Mouse (Mus musculus) embryonic facial prominence, embryonic 15.5 days (tissue): ENCODE measurements at regions not wholly inside any gene's neighbourhood (a gene's known extent, or its start where the extent isn't known, plus 50 kb on each side); places are given as distances from the start of the nearest gene placed in this dataset.

ENCODE experiments used
- ATAC-seq: fragments of 200-750 bp; cut with Nextera tagmentation; 2 replicates; pipeline ENCODE4 v1.8.0; 2017; ENCODE audit warnings: low read depth, moderate TSS enrichment; ENCODE audit not compliant: insufficient number of reproducible peaks, low FRiP score, low TSS enrichment
- H3K27ac ChIP-seq: fragments of 300-500 bp; sonication (generic); replicated peaks from 2 replicates; pipeline ENCODE4 v1.5.1; 2015; ENCODE audit warnings: mild to moderate bottlenecking, inconsistent platforms
- H3K27me3 ChIP-seq: fragments of 300-500 bp; sonication (generic); 2 replicates; pipeline ENCODE4 v1.6.1; 2015; ENCODE audit warnings: inconsistent platforms
- H3K36me3 ChIP-seq: fragments of 300-500 bp; sonication (generic); 2 replicates; pipeline ENCODE4 v1.6.1; 2015; ENCODE audit warnings: mild to moderate bottlenecking, inconsistent platforms
- H3K4me1 ChIP-seq: fragments of 300-500 bp; sonication (generic); 2 replicates; pipeline ENCODE4 v1.6.1; 2015; ENCODE audit warnings: inconsistent platforms
- H3K4me2 ChIP-seq: fragments of 300-500 bp; sonication (generic); replicated peaks from 2 replicates; pipeline ENCODE4 v1.6.1; 2015; ENCODE audit warnings: mild to moderate bottlenecking, inconsistent platforms
- H3K4me3 ChIP-seq: fragments of 300-500 bp; sonication (generic); replicated peaks from 2 replicates; pipeline ENCODE4 v1.5.1; 2015; ENCODE audit warnings: mild to moderate bottlenecking, inconsistent platforms
- H3K9ac ChIP-seq: fragments of 300-500 bp; sonication (generic); 2 replicates; pipeline ENCODE4 v1.6.1; 2015; ENCODE audit warnings: inconsistent platforms
- H3K9me3 ChIP-seq: fragments of 300-500 bp; sonication (generic); replicated peaks from 2 replicates; pipeline ENCODE4 v1.6.1; 2016; ENCODE audit warnings: inconsistent platforms
- WGBS: fragments of 180-500 bp; shearing (Covaris S2); methylation state at CpG from one replicate; pipeline ENCODE4 v1.1.7; 2015; 5-methylcytosine and 5-hydroxymethylcytosine counted together

GRCm38 (mm10) chr8:91925968-91926524 is 124.2 kb upstream of the Irx3 start:
- Histone ChIP-seq H3K4me2 (no peak overlapping the region), H3K36me3 (no peaks in the 10 kb centered on the region), H3K9me3 (no peaks in the 10 kb centered on the region), H3K9ac (no peak overlapping the region), H3K4me1 (peaks cover 8% of the 10 kb centered on the region; the same call in 1 of the 2 replicates), H3K4me3 (no peak overlapping the region), H3K27me3 (peaks cover 31% of the 10 kb centered on the region), H3K27ac (no peak overlapping the region)
- ATAC-seq, result no peak
- 23% methylated on average over 8 of the region's 8 CpGs for WGBS

GRCm38 (mm10) chr8:91924152-91924551 is 122.3 kb upstream of the Irx3 start:
- no peak overlapping the region for H3K4me2 ChIP-seq
- H3K27me3 ChIP-seq, result peaks cover 31% of the 10 kb centered on the region
- no peak overlapping the region for H3K4me3 ChIP-seq
- H3K9ac ChIP-seq, result no peak overlapping the region
- WGBS, result 78% methylated on average over 4 of the region's 4 CpGs
- peaks cover 8% of the 10 kb centered on the region; the same call in 1 of the 2 replicates for H3K4me1 ChIP-seq
- H3K36me3 ChIP-seq, result no peaks in the 10 kb centered on the region
- H3K9me3 ChIP-seq, result no peaks in the 10 kb centered on the region
- no peak for ATAC-seq
- H3K27ac ChIP-seq, result no peak overlapping the region

- H3K27ac ChIP-seq, result no peak overlapping the region
- no peak for ATAC-seq
- H3K27me3 ChIP-seq, result peaks cover 18% of the 10 kb centered on the region; the same call in 1 of the 2 replicates
- no peaks in the 10 kb centered on the region for H3K9me3 ChIP-seq
- no peak overlapping the region for H3K4me2 ChIP-seq
- 70% methylated on average over 3 of the region's 3 CpGs for WGBS
- no peak overlapping the region for H3K9ac ChIP-seq
- H3K36me3 ChIP-seq, result no peaks in the 10 kb centered on the region
- H3K4me1 ChIP-seq, result peaks cover 8% of the 10 kb centered on the region; the same call in 1 of the 2 replicates
- no peak overlapping the region for H3K4me3 ChIP-seq
These were observed 120.5 kb upstream of the Irx3 start for GRCm38 (mm10) chr8:91922211-91922874.

- Histone ChIP-seq H3K9me3 (no peaks in the 10 kb centered on the region), H3K4me2 (no peak overlapping the region), H3K36me3 (no peaks in the 10 kb centered on the region), H3K4me1 (no peaks in the 10 kb centered on the region), H3K27ac (no peak overlapping the region), H3K4me3 (no peak overlapping the region), H3K9ac (no peak overlapping the region), H3K27me3 (peaks cover 6% of the 10 kb centered on the region; the same call in 1 of the 2 replicates)
- no peak for ATAC-seq
- WGBS, result 88% methylated on average over 5 of the region's 5 CpGs
These were observed 116.0 kb upstream of the Irx3 start for GRCm38 (mm10) chr8:91917834-91918233.

- H3K4me1 ChIP-seq, result no peaks in the 10 kb centered on the region
- H3K4me2 ChIP-seq, result no peak overlapping the region
- no peak overlapping the region for H3K27ac ChIP-seq
- H3K9me3 ChIP-seq, result no peaks in the 10 kb centered on the region
- 88% methylated on average over 5 of the region's 5 CpGs for WGBS
- no peaks in the 10 kb centered on the region for H3K36me3 ChIP-seq
- no peak overlapping the region for H3K4me3 ChIP-seq
- peaks cover 3% of the 10 kb centered on the region; the same call in 1 of the 2 replicates for H3K27me3 ChIP-seq
- no peak overlapping the region for H3K9ac ChIP-seq
- no peak for ATAC-seq
These were observed 112.1 kb upstream of the Irx3 start for GRCm38 (mm10) chr8:91913971-91914370.

- Histone ChIP-seq H3K4me3 (no peak overlapping the region), H3K9ac (no peak overlapping the region), H3K4me2 (no peak overlapping the region), H3K4me1 (no peaks in the 10 kb centered on the region), H3K27ac (no peak overlapping the region), H3K27me3 (peaks cover 3% of the 10 kb centered on the region; the same call in 1 of the 2 replicates), H3K36me3 (no peaks in the 10 kb centered on the region), H3K9me3 (no peaks in the 10 kb centered on the region)
- WGBS, result 65% methylated on average over 6 of the region's 6 CpGs
- ATAC-seq, result no peak
These were observed 111.3 kb upstream of the Irx3 start for GRCm38 (mm10) chr8:91913121-91913520.

GRCm38 (mm10) chr8:91909637-91910383 is 107.9 kb upstream of the Irx3 start:
- Histone ChIP-seq H3K9me3 (no peaks in the 10 kb centered on the region), H3K4me1 (no peaks in the 10 kb centered on the region), H3K9ac (no peak overlapping the region), H3K27ac (no peak overlapping the region), H3K4me3 (no peak overlapping the region), H3K36me3 (no peaks in the 10 kb centered on the region), H3K4me2 (no peak overlapping the region), H3K27me3 (no peaks in the 10 kb centered on the region)
- WGBS, result 62% methylated on average over 14 of the region's 14 CpGs
- no peak for ATAC-seq

GRCm38 (mm10) chr8:91908731-91909353 is 107.0 kb upstream of the Irx3 start:
- Histone ChIP-seq H3K4me1 (no peaks in the 10 kb centered on the region), H3K9me3 (no peaks in the 10 kb centered on the region), H3K27ac (no peak overlapping the region), H3K4me3 (no peak overlapping the region), H3K4me2 (no peak overlapping the region), H3K36me3 (no peaks in the 10 kb centered on the region), H3K27me3 (no peaks in the 10 kb centered on the region), H3K9ac (no peak overlapping the region)
- no peak for ATAC-seq
- WGBS, result 67% methylated on average over 9 of the region's 9 CpGs

GRCm38 (mm10) chr8:91907178-91907577 is 105.3 kb upstream of the Irx3 start:
- H3K4me1 ChIP-seq, result no peaks in the 10 kb centered on the region
- whole genome bisulfite sequencing, result 91% methylated on average over 8 of the region's 8 CpGs
- no peak overlapping the region for H3K27ac ChIP-seq
- H3K9ac ChIP-seq, result no peak overlapping the region
- no peaks in the 10 kb centered on the region for H3K9me3 ChIP-seq
- no peak overlapping the region for H3K4me2 ChIP-seq
- no peak for ATAC-seq
- H3K4me3 ChIP-seq, result no peak overlapping the region
- H3K36me3 ChIP-seq, result no peaks in the 10 kb centered on the region
- no peaks in the 10 kb centered on the region for H3K27me3 ChIP-seq

GRCm38 (mm10) chr8:91901525-91902281 is 99.8 kb upstream of the Irx3 start:
- no peaks in the 10 kb centered on the region for H3K9me3 ChIP-seq
- H3K36me3 ChIP-seq, result no peaks in the 10 kb centered on the region
- ATAC-seq, result no peak; the same call in 1 of the 2 replicates
- no peaks in the 10 kb centered on the region for H3K27me3 ChIP-seq
- WGBS, result 69% methylated on average over 10 of the region's 10 CpGs
- no peak overlapping the region for H3K4me2 ChIP-seq
- no peak overlapping the region for H3K4me3 ChIP-seq
- 0 out of 2 replicates have a peak, but pooled peaks cover 4% of the 10 kb centered on the region for H3K4me1 ChIP-seq
- no peak overlapping the region for H3K27ac ChIP-seq
- no peak overlapping the region for H3K9ac ChIP-seq
